Mouse (Mus musculus) lung, postnatal 0 days (tissue): Measurements from ENCODE around the gene Adcy5.

Experiments
- CTCF ChIP-seq: IDR thresholded peaks from 2 replicates; pipeline ENCODE4 v1.5.1; 2016; ENCODE audit warnings: antibody characterized with exemption, mild to moderate bottlenecking
- EP300 ChIP-seq: IDR thresholded peaks from 2 replicates; pipeline ENCODE4 v1.6.1; 2016; ENCODE audit warnings: antibody characterized with exemption, mild to moderate bottlenecking, control low read depth

GRCm38 (mm10) chr16:35116328-35116956 is 38.2 kb upstream of the Adcy5 start:
- TF ChIP-seq EP300 = no peak
- TF ChIP-seq CTCF = no peak
